Mouse (Mus musculus) C2C12 (cell line): ENCODE results near the gene Iqch.

Source experiments
- CTCF ChIP-seq: IDR thresholded peaks from one replicate; pipeline ENCODE4 v1.5.1; 2011; ENCODE audit not compliant: control insufficient read depth, insufficient read depth, insufficient read length
- MAX ChIP-seq: IDR thresholded peaks from one replicate; pipeline ENCODE4 v1.6.1; 2011; ENCODE audit warnings: mild to moderate bottlenecking, control low read depth
- MYOG ChIP-seq: IDR thresholded peaks from one replicate; pipeline ENCODE4 v1.6.1; 2011; ENCODE audit not compliant: control insufficient read depth, insufficient read length; ENCODE audit errors: extremely low read depth

DNA sequence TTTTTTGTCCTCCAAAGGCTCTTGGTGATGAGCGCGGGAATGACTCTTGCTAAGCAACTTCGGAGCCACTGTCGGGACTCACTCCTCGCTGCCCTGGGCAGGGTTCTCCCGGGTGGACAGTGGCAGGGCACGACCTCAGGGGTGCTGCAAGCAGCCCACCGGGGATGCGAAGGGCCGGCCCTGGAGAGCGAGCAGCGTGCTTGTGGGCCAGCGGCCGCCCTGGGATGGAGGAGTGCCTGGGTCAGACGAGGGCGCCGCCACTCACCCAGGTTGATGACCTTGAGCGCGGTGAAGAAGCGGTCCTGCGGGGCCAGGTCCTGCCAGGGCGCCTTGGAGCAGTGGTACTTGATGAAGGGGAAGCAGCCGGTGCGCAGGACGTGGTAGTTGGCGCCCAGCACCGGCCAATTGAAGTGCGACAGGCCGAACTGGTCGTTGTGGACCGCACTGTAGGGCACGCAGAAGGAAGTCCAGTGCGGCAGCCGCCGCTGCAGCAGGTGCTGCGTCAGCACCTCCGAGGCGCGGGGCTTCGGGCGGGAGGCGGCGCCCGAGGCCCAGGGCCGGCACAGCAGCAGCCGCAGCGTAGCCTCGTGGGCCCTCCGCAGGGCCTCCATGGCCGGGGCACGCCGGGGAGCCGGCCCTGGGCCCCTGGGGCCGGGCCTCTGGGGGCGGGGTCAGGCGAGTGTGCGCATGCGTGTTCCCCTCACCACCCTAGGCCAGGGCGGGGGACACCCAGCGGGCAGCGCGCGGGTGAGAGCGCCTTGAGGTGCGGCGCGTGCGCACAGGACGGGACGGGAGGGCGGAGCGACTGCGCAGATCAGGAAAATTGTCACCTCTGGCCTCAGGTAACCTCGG is 203.5 kb downstream of the Iqch start, which contains the start of gene 2300009A05Rik:
- TF ChIP-seq CTCF: no peak
- TF ChIP-seq MAX: no peak
- no peak for TF ChIP-seq MYOG
